8 mouse cellular contexts compared by ENCODE assay signal in genomic region chr5:115560336-115560905, GRCm38 (mm10). TPM values are rescaled to one million over a fixed set of nuclear protein-coding genes. Genes with fewer than 3 reads are reported as not detected.
A peak's percentile ranks its signal among the peaks of the same experiment; 100 is the strongest.
DNase-seq lines count a peak whose midpoint lies in the region; ATAC-seq and TF ChIP-seq lines count a peak whose summit lies in the region.

No protein-coding gene starts in this region.

- ATAC-seq in kidney, postnatal 0 days (replicated peaks; ENCODE audit: low FRiP score, low read depth): no peak
- ATAC-seq in embryonic facial prominence, embryonic 15.5 days (ENCODE audit: insufficient number of reproducible peaks, low FRiP score, low TSS enrichment, low read depth): no peak
- no peak for ATAC-seq in limb, embryonic 11.5 days (ENCODE audit: insufficient number of reproducible peaks, low FRiP score, low TSS enrichment, low read depth)
- ATAC-seq in neural tube, embryonic 14.5 days (ENCODE audit: low read depth): no peak

- WGBS in kidney, postnatal 0 days: 31% methylated on average over 13 of the region's 13 CpGs
- 29% methylated on average over 13 of the region's 13 CpGs for WGBS in embryonic facial prominence, embryonic 15.5 days
- 35% methylated on average over 13 of the region's 13 CpGs for WGBS in limb, embryonic 11.5 days
- 37% methylated on average over 13 of the region's 13 CpGs for WGBS in neural tube, embryonic 14.5 days

- H3K4me1 ChIP-seq in kidney, postnatal 0 days (replicated peaks; ENCODE audit: insufficient read depth, low read length): peaks cover 6% of the 10 kb centered on the region; the same call in 1 of the 2 replicates
- peaks cover 42% of the 10 kb centered on the region for H3K4me1 ChIP-seq in embryonic facial prominence, embryonic 15.5 days
- H3K4me1 ChIP-seq in limb, embryonic 11.5 days (ENCODE audit: control insufficient read depth, insufficient read depth, low read length): peaks cover 6% of the 10 kb centered on the region; the same call in 1 of the 2 replicates
- H3K4me1 ChIP-seq in neural tube, embryonic 14.5 days (ENCODE audit: control insufficient read depth, insufficient read depth, low read length): peaks cover 12% of the 10 kb centered on the region

- no peak for TF ChIP-seq CTCF in kidney, postnatal 0 days (IDR thresholded peaks at IDR 0.05; ENCODE audit: low read depth)

- H3K36me3 ChIP-seq in kidney, postnatal 0 days (ENCODE audit: insufficient read depth, low read length): peaks cover 27% of the 10 kb centered on the region
- H3K36me3 ChIP-seq in embryonic facial prominence, embryonic 15.5 days: peaks cover 34% of the 10 kb centered on the region
- H3K36me3 ChIP-seq in limb, embryonic 11.5 days (ENCODE audit: control insufficient read depth, insufficient read depth, low read length): peaks cover 21% of the 10 kb centered on the region
- peaks cover 29% of the 10 kb centered on the region for H3K36me3 ChIP-seq in neural tube, embryonic 14.5 days (ENCODE audit: control insufficient read depth, insufficient read depth, low read length)

- no peaks in the 10 kb centered on the region for H3K27me3 ChIP-seq in kidney, postnatal 0 days (ENCODE audit: insufficient read depth, low read length)
- no peaks in the 10 kb centered on the region for H3K27me3 ChIP-seq in embryonic facial prominence, embryonic 15.5 days
- H3K27me3 ChIP-seq in limb, embryonic 11.5 days (ENCODE audit: control insufficient read depth, insufficient read depth, low read length): no peaks in the 10 kb centered on the region
- H3K27me3 ChIP-seq in neural tube, embryonic 14.5 days (ENCODE audit: control insufficient read depth, insufficient read depth, low read length): no peaks in the 10 kb centered on the region; the same call in 1 of the 2 replicates

- H3K4me3 ChIP-seq in kidney, postnatal 0 days (replicated peaks; ENCODE audit: low read depth, low read length): peak overlapping the region; percentile 77
- peak overlapping the region; percentile 82 for H3K4me3 ChIP-seq in embryonic facial prominence, embryonic 15.5 days (replicated peaks)
- peak overlapping the region; percentile 97 for H3K4me3 ChIP-seq in limb, embryonic 11.5 days (ENCODE audit: low read depth, low read length)
- peak overlapping the region; percentile 88 for H3K4me3 ChIP-seq in neural tube, embryonic 14.5 days (ENCODE audit: low read depth, low read length)

- H3K9me3 ChIP-seq in kidney, postnatal 0 days (replicated peaks; ENCODE audit: low read length): no peaks in the 10 kb centered on the region
- H3K9me3 ChIP-seq in embryonic facial prominence, embryonic 15.5 days (replicated peaks): no peaks in the 10 kb centered on the region
- no peaks in the 10 kb centered on the region for H3K9me3 ChIP-seq in limb, embryonic 11.5 days (ENCODE audit: control insufficient read depth, low read length)
- no peaks in the 10 kb centered on the region for H3K9me3 ChIP-seq in neural tube, embryonic 14.5 days (ENCODE audit: control insufficient read depth, low read length)

- peak overlapping the region; percentile 94; the same call in 1 of the 2 replicates for H3K9ac ChIP-seq in kidney, postnatal 0 days (ENCODE audit: low read depth, low read length)
- H3K9ac ChIP-seq in embryonic facial prominence, embryonic 15.5 days: peak overlapping the region; percentile 94
- H3K9ac ChIP-seq in limb, embryonic 11.5 days (ENCODE audit: low read length): peak overlapping the region; percentile 98
- H3K9ac ChIP-seq in neural tube, embryonic 14.5 days (replicated peaks; ENCODE audit: low read depth, low read length): peak overlapping the region; percentile 96; the same call in 1 of the 2 replicates

- no peak for DNase-seq in kidney, postnatal 0 days (ENCODE audit: low spot score)
- no peak for DNase-seq in kidney, postnatal 10 days
- DNase-seq in limb, embryonic 11.5 days (ENCODE audit: low spot score): no peak
- DNase-seq in left cerebral cortex, adult 8-10 months (ENCODE audit: low spot score in 2 of 2): no peak
- no peak for DNase-seq in embryo, embryonic 10 days (ENCODE audit: low spot score)
- DNase-seq in right cerebral cortex, postnatal 14 days: no peak

- no peak overlapping the region for H3K27ac ChIP-seq in kidney, postnatal 0 days
- H3K27ac ChIP-seq in embryonic facial prominence, embryonic 15.5 days (replicated peaks): peak overlapping the region; percentile 91
- 0 out of 2 replicates have a peak overlapping the region, but pooled peaks have one; percentile 36 for H3K27ac ChIP-seq in limb, embryonic 11.5 days (replicated peaks; ENCODE audit: low read depth, low read length)
- H3K27ac ChIP-seq in neural tube, embryonic 14.5 days (ENCODE audit: low read depth, low read length): no peak overlapping the region

- H3K4me2 ChIP-seq in kidney, postnatal 0 days (ENCODE audit: low read length): peak overlapping the region; percentile 77
- peak overlapping the region; percentile 58 for H3K4me2 ChIP-seq in embryonic facial prominence, embryonic 15.5 days (replicated peaks)
- H3K4me2 ChIP-seq in limb, embryonic 11.5 days (ENCODE audit: low read depth, severe bottlenecking): peak overlapping the region; percentile 85
- H3K4me2 ChIP-seq in neural tube, embryonic 14.5 days (ENCODE audit: low read depth, low read length): peak overlapping the region; percentile 77

RNA-seq across cellular contexts. Expression of gene Rplp0, which starts 1.2 kb away (rescaled TPM):
- polyA plus RNA-seq in kidney, postnatal 0 days (2015; fragmentation: Nextera tagmentation; extraction: Ambion mirVana): 1,459 and 1,525 TPM in 2 replicates
- polyA plus RNA-seq in embryonic facial prominence, embryonic 15.5 days (2015; fragmentation: Nextera tagmentation; extraction: Ambion mirVana): 1,780 and 1,815 TPM in 2 replicates
- 1,447 and 1,526 TPM in 2 replicates for polyA plus RNA-seq in limb, embryonic 11.5 days (2014; fragmentation: Nextera tagmentation; extraction: Ambion mirVana)
- polyA plus RNA-seq in neural tube, embryonic 14.5 days (2014; fragmentation: Nextera tagmentation; extraction: Ambion mirVana): 903 and 934 TPM in 2 replicates
- 100 to 1,000 TPM; 188 to 223 (median 203) TPM for total RNA-seq in left cerebral cortex, adult 8-10 months (2022)

RNA-seq across cellular contexts. Expression of gene Gcn1l1, which starts 4.6 kb away (rescaled TPM):
- 20.7 and 24.5 TPM in 2 replicates for polyA plus RNA-seq in kidney, postnatal 0 days (2015; fragmentation: Nextera tagmentation; extraction: Ambion mirVana)
- polyA plus RNA-seq in embryonic facial prominence, embryonic 15.5 days (2015; fragmentation: Nextera tagmentation; extraction: Ambion mirVana): 36.2 and 36.4 TPM in 2 replicates
- polyA plus RNA-seq in limb, embryonic 11.5 days (2014; fragmentation: Nextera tagmentation; extraction: Ambion mirVana): 39.6 and 44.5 TPM in 2 replicates
- polyA plus RNA-seq in neural tube, embryonic 14.5 days (2014; fragmentation: Nextera tagmentation; extraction: Ambion mirVana): 41.9 and 45.2 TPM in 2 replicates
- total RNA-seq in left cerebral cortex, adult 8-10 months (2022): 10 to 100 TPM; 60.7 to 71.6 (median 61.4) TPM

RNA-seq across cellular contexts. Expression of gene Pxn, which starts 53.9 kb away (rescaled TPM):
- polyA plus RNA-seq in kidney, postnatal 0 days (2015; fragmentation: Nextera tagmentation; extraction: Ambion mirVana): 48.3 and 53.1 TPM in 2 replicates
- 51.5 and 52.8 TPM in 2 replicates for polyA plus RNA-seq in embryonic facial prominence, embryonic 15.5 days (2015; fragmentation: Nextera tagmentation; extraction: Ambion mirVana)
- 13.5 and 17.7 TPM in 2 replicates for polyA plus RNA-seq in limb, embryonic 11.5 days (2014; fragmentation: Nextera tagmentation; extraction: Ambion mirVana)
- 8.5 and 11.1 TPM in 2 replicates for polyA plus RNA-seq in neural tube, embryonic 14.5 days (2014; fragmentation: Nextera tagmentation; extraction: Ambion mirVana)
- total RNA-seq in left cerebral cortex, adult 8-10 months (2022): 10 to 100 TPM; 18.3 to 27.8 (median 22.9) TPM

Comparison
In these comparisons a context has a peak if more than half of its experiments do, and no peak if none do; other contexts are left out.
1. H3K27ac ChIP-seq: peak in embryonic facial prominence, embryonic 15.5 days (single experiment) and limb, embryonic 11.5 days (single experiment); none in kidney, postnatal 0 days (single experiment) and neural tube, embryonic 14.5 days (single experiment).
2. Peak in every context shown above with its lines, with median percentiles within 50 percentile points of each other: H3K4me2 ChIP-seq, H3K4me3 ChIP-seq and H3K9ac ChIP-seq.